Mouse (Mus musculus): Measurements from ENCODE around the gene Ivns1abp.

- TF ChIP-seq POLR2A (IDR thresholded peaks at IDR 0.05; ENCODE audit: control insufficient read depth, extremely low read depth, insufficient read depth, low read length, poor library complexity) (no peak), CTCF (IDR thresholded peaks at IDR 0.05; ENCODE audit: borderline replicate concordance, control insufficient read depth, extremely low read depth, insufficient read depth, low read length, poor library complexity) (no peak)
Measured at GRCm38 (mm10) chr1:151307821-151308220, 36.5 kb upstream of the Ivns1abp start.

Measured in thymus, adult 2 months (tissue).